Mouse (Mus musculus): ENCODE results near the gene Gm20458. TPM values are rescaled to one million over a fixed set of nuclear protein-coding genes. Genes with fewer than 3 reads are reported as not detected.

The Gm20458 gene
- polyA plus RNA-seq, 1 experiment = 2.4 TPM

- no peak for TF ChIP-seq GATA1 (IDR thresholded peaks at IDR 0.05; ENCODE audit: borderline replicate concordance, low read length)
- no peak for TF ChIP-seq FLI1 (IDR thresholded peaks at IDR 0.05; ENCODE audit: low read length)
- H3K4me3 ChIP-seq (replicated peaks) = no peak overlapping the region
- no peaks in the 10 kb centered on the region for H3K9me3 ChIP-seq
- H3K4me1 ChIP-seq = peaks cover 7% of the 10 kb centered on the region
- H3K27me3 ChIP-seq (replicated peaks) = peaks cover 58% of the 10 kb centered on the region
- H3K36me3 ChIP-seq (replicated peaks; ENCODE audit: low read length) = peaks cover 18% of the 10 kb centered on the region
Measured at GRCm38 (mm10) chr2:164510621-164511190, 49.9 kb downstream of the Gm20458 start.

GRCm38 (mm10) chr2:164512121-164512909, 51.5 kb downstream of the Gm20458 start:
- peaks cover 11% of the 10 kb centered on the region for H3K9me3 ChIP-seq
- peaks cover 67% of the 10 kb centered on the region for H3K27me3 ChIP-seq (replicated peaks)
- no peak overlapping the region for H3K4me3 ChIP-seq (replicated peaks)
- TF ChIP-seq FLI1 (IDR thresholded peaks at IDR 0.05; ENCODE audit: low read length) (no peak), GATA1 (IDR thresholded peaks at IDR 0.05; ENCODE audit: borderline replicate concordance, low read length) (no peak)
- H3K4me1 ChIP-seq = peaks cover 7% of the 10 kb centered on the region
- H3K36me3 ChIP-seq (replicated peaks; ENCODE audit: low read length) = peaks cover 4% of the 10 kb centered on the region

- no peak overlapping the region for H3K4me3 ChIP-seq (replicated peaks)
Measured at GRCm38 (mm10) chr2:164513389-164513788, 52.6 kb downstream of the Gm20458 start.

DNA sequence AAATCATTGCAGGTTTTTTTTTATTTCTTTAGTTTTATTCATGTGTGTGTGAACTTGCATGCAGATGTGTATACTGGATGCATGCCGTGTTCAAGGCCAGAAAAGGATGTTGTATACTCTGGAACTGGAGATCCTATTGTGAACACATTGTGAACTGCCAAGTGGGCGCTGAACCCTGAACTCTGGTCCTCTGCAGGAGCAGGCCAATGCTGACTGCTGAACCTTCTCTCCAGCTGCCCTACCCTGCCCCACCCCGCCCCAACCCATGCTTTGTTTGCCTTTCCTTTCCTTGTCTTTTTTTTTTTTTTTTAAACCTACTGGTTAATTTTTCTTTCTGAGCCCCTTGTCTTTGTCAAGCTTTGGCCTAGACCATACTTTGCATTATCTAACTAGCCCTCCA, 54.1 kb downstream of the Gm20458 start:
- no peak overlapping the region for H3K4me3 ChIP-seq (replicated peaks)
- H3K4me1 ChIP-seq = peaks cover 7% of the 10 kb centered on the region
- H3K27me3 ChIP-seq (replicated peaks) = peaks cover 70% of the 10 kb centered on the region
- H3K36me3 ChIP-seq (replicated peaks; ENCODE audit: low read length) = no peaks in the 10 kb centered on the region
- peaks cover 11% of the 10 kb centered on the region for H3K9me3 ChIP-seq
- no peak for TF ChIP-seq GATA1 (IDR thresholded peaks at IDR 0.05; ENCODE audit: borderline replicate concordance, low read length)
- TF ChIP-seq FLI1 (IDR thresholded peaks at IDR 0.05; ENCODE audit: low read length) = no peak

More at GRCm38 (mm10) chr2:164513389-164513788, 52.6 kb downstream of the Gm20458 start:
- Histone ChIP-seq H3K36me3 (replicated peaks; ENCODE audit: low read length) (peaks cover 3% of the 10 kb centered on the region), H3K4me1 (peaks cover 7% of the 10 kb centered on the region), H3K27me3 (replicated peaks) (peaks cover 70% of the 10 kb centered on the region), H3K9me3 (peaks cover 11% of the 10 kb centered on the region)
- TF ChIP-seq GATA1 (IDR thresholded peaks at IDR 0.05; ENCODE audit: borderline replicate concordance, low read length) = no peak

- H3K4me3 ChIP-seq (replicated peaks) = no peak overlapping the region
- peaks cover 12% of the 10 kb centered on the region for H3K4me1 ChIP-seq
- TF ChIP-seq FLI1 (IDR thresholded peaks at IDR 0.05; ENCODE audit: low read length) = no peak
- TF ChIP-seq GATA1 (IDR thresholded peaks at IDR 0.05; ENCODE audit: borderline replicate concordance, low read length) = no peak
- peaks cover 11% of the 10 kb centered on the region for H3K9me3 ChIP-seq
- H3K27me3 ChIP-seq (replicated peaks) = peaks cover 65% of the 10 kb centered on the region
- no peaks in the 10 kb centered on the region for H3K36me3 ChIP-seq (replicated peaks; ENCODE audit: low read length)
Measured at GRCm38 (mm10) chr2:164515897-164516296, 55.1 kb downstream of the Gm20458 start.

DNA sequence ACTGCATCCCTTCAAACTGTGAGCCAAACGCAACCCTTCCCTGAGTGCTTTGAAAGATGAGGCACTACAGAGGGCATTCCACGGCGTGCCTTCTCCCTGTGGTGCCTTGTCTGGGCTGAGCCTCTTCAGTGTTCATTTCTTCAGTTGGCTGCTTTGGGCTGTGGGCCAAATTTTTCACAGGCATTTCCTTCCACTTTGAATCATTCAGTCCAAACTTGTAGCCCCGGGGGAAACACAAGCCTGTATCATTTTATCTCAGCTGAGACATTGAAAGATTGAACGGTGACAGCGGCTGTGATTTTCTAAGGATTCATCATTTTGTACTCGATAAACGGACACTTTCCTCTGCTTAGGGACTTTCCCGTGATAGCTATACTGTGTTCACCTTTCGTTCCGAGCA, 55.8 kb downstream of the Gm20458 start:
- no peak for TF ChIP-seq FLI1 (IDR thresholded peaks at IDR 0.05; ENCODE audit: low read length)
- TF ChIP-seq GATA1 (IDR thresholded peaks at IDR 0.05; ENCODE audit: borderline replicate concordance, low read length) = no peak
- Histone ChIP-seq H3K27me3 (replicated peaks) (peaks cover 59% of the 10 kb centered on the region), H3K4me3 (replicated peaks) (no peak overlapping the region), H3K9me3 (peaks cover 11% of the 10 kb centered on the region), H3K36me3 (replicated peaks; ENCODE audit: low read length) (no peaks in the 10 kb centered on the region), H3K4me1 (peaks cover 19% of the 10 kb centered on the region)

GRCm38 (mm10) chr2:164517485-164518221, 56.9 kb downstream of the Gm20458 start:
- peaks cover 11% of the 10 kb centered on the region for H3K9me3 ChIP-seq
- peaks cover 23% of the 10 kb centered on the region for H3K4me1 ChIP-seq
- no peak for TF ChIP-seq GATA1 (IDR thresholded peaks at IDR 0.05; ENCODE audit: borderline replicate concordance, low read length)
- no peak for TF ChIP-seq FLI1 (IDR thresholded peaks at IDR 0.05; ENCODE audit: low read length)
- H3K27me3 ChIP-seq (replicated peaks) = peaks cover 57% of the 10 kb centered on the region
- H3K36me3 ChIP-seq (replicated peaks; ENCODE audit: low read length) = no peaks in the 10 kb centered on the region
- no peak overlapping the region for H3K4me3 ChIP-seq (replicated peaks)

DNA sequence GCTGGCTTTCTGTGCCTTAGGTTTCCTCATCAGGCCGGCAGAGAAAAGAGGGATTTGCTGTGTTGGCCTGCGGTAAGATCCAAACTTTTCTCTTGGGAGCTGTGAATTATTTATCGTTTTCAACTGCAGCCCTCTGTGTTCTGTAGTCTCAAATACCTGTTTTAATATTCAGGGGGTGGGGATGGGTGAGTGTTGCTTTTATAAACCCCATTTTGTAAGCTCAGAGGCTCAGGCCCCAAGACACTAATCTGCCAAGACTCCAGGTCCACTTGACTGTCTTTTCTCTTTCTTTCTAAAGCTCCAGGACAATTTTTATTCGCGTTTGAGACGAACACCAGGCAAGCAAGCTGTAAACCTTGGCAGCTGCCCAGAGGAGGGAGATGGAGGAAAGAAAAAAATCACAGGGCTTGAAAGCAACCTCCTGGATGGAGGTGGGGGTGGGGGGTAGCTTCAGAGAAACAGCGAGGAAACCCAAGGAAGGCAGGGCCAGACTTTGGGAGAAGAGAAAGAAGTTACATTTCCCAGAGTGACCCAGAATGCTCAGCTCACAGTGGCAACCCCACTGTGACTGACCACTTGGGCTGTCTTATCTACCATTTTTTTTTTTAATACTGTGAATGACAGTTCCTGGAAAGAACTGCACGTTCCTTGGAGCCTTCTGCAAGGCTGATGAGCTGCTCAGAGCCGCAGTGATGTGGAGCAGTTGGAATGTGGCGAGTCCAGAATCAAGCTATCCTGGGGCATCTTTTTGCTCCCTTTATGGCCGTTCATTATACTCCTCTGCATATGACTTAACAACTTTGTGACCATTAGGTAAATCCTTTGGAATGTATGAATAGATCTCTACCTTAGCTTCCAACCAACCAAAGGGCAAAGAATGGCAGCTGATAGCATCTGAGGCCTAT, 57.8 kb downstream of the Gm20458 start:
- Histone ChIP-seq H3K4me1 (peaks cover 31% of the 10 kb centered on the region), H3K9me3 (peaks cover 19% of the 10 kb centered on the region), H3K27me3 (replicated peaks) (peaks cover 55% of the 10 kb centered on the region), H3K4me3 (replicated peaks) (no peak overlapping the region), H3K36me3 (replicated peaks; ENCODE audit: low read length) (no peaks in the 10 kb centered on the region)
- no peak for TF ChIP-seq GATA1 (IDR thresholded peaks at IDR 0.05; ENCODE audit: borderline replicate concordance, low read length)
- TF ChIP-seq FLI1 (IDR thresholded peaks at IDR 0.05; ENCODE audit: low read length) = no peak

- no peak overlapping the region for H3K4me3 ChIP-seq (replicated peaks)
- TF ChIP-seq GATA1 (IDR thresholded peaks at IDR 0.05; ENCODE audit: borderline replicate concordance, low read length) (no peak), FLI1 (IDR thresholded peaks at IDR 0.05; ENCODE audit: low read length) (no peak)
- no peaks in the 10 kb centered on the region for H3K36me3 ChIP-seq (replicated peaks; ENCODE audit: low read length)
- peaks cover 49% of the 10 kb centered on the region for H3K27me3 ChIP-seq (replicated peaks)
- H3K4me1 ChIP-seq = peaks cover 32% of the 10 kb centered on the region
- peaks cover 20% of the 10 kb centered on the region for H3K9me3 ChIP-seq
Measured at GRCm38 (mm10) chr2:164519171-164519526, 58.4 kb downstream of the Gm20458 start.

Data from megakaryocyte, embryonic 14.5 days (primary cell).